Mouse (Mus musculus) adipocyte (in vitro differentiated cells): ENCODE measurements at regions not wholly inside any gene's neighbourhood (a gene's known extent, or its start where the extent isn't known, plus 50 kb on each side); places are given as distances from the start of the nearest gene placed in this dataset.

Experiments
- DNase-seq: peaks from one replicate; pipeline ENCODE4 v3.0.0-alpha.2; 2016; ENCODE audit warnings: low spot score

GRCm38 (mm10) chr16:23672375-23672774 lies 151.8 kb upstream of the Masp1 start:
- DNase-seq = no peak

- DNase-seq = no peak
Observed at GRCm38 (mm10) chr16:23670161-23670560, 149.5 kb upstream of the Masp1 start.

GRCm38 (mm10) chr16:23669651-23670050 lies 149.0 kb upstream of the Masp1 start:
- DNase-seq = no peak
